Mouse (Mus musculus): ENCODE data around the gene Actr6. TPM values are rescaled to one million over a fixed set of nuclear protein-coding genes. Genes with fewer than 3 reads are reported as not detected.

Actr6 gene
- polyA plus RNA-seq (2016; fragmentation: Nextera tagmentation; extraction: Ambion mirVana): 41.6 and 43.7 TPM in 2 replicates

DNA sequence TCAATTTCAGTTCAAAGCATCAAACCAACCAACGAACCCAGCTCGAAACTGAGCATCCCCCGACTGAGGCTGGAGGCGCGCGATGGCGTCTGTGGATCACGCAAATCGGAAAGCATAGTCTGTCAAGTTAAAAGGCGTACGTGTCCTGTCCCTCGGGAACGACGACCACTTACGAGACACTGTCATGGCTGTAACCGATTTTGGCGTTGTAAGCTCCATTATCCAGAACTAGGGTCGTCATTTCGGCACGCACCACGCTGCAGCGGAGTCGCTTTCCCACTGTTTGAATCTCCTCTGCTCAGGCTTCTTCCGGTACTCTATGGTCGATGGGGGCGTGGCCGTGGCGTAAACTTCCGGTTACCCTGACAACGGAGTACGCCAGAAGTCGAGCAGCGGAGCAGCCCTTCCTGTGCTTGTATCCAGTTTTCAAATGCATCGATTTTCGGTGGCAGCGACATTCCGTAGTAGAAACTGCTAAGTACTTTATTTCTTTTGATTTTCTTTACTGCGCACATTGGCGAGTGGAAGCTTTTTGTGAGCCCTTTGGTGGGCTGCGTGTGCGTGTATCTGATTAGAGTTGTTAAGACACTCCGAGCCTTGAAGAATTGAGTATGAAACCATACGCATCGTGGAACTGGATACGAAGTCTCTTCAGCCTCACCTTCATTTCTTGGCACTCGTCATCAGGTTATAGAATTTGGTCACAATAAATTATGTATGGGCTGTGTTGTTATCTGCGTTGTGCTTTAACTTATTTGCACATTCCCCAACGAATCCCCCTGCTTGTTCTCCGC lies at the start of gene Actr6:
Gene Actr6 (minus strand): TSS at position 295 of the 794 bp plus-strand sequence.
- peaks cover 16% of the 10 kb centered on the region for H3K4me1 ChIP-seq
- peak within 1 kb of the TSS; percentile 70 for H3K4me3 ChIP-seq
- peak within 1 kb of the TSS; percentile 57; the same call in 1 of the 2 replicates for H3K27ac ChIP-seq (replicated peaks)
- peak within 1 kb of the TSS; percentile 67 for H3K9ac ChIP-seq (replicated peaks)
- H3K36me3 ChIP-seq: peaks cover under 1% of the 10 kb centered on the region; the same call in 1 of the 2 replicates
- no peaks in the 10 kb centered on the region for H3K9me3 ChIP-seq
- H3K27me3 ChIP-seq: no peaks in the 10 kb centered on the region
- ATAC-seq (ENCODE audit: low FRiP score, low read depth): peak; percentile 100
- 1% methylated on average over 49 of the region's 49 CpGs for WGBS
- peak within 1 kb of the TSS; percentile 58 for H3K4me2 ChIP-seq (replicated peaks)

GRCm38 (mm10) chr10:89776029-89776428 lies 43.9 kb upstream of the Actr6 start:
- no peak for ATAC-seq (ENCODE audit: low FRiP score, low read depth)

DNA sequence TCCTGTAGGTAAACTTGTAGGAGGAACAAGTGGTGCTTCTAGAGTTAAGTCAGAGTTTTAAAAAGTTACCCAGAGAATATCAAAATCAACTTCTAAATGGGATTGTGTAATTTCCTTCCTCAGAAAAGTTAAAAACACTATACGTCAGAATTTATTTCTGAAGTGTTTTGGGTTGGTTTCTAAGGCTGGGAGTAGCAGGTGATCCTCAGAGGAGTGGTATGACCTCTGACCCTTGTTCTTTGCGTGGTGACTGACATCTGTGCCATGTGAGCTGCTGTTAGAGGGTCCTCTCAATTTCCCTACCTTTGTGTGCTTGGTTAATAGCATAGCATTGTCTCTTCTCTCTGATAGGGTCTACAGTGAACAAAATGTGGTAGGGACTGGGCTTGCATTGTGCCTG lies 39.8 kb upstream of the Actr6 start:
- no peaks in the 10 kb centered on the region for H3K9me3 ChIP-seq
- H3K36me3 ChIP-seq: no peaks in the 10 kb centered on the region
- no peak overlapping the region for H3K9ac ChIP-seq (replicated peaks)
- H3K4me1 ChIP-seq: no peaks in the 10 kb centered on the region
- WGBS: 68% methylated on average over 2 of the region's 2 CpGs
- H3K27me3 ChIP-seq: no peaks in the 10 kb centered on the region
- H3K27ac ChIP-seq (replicated peaks): no peak overlapping the region
- ATAC-seq (ENCODE audit: low FRiP score, low read depth): no peak
- no peak overlapping the region for H3K4me2 ChIP-seq (replicated peaks)
- H3K4me3 ChIP-seq: no peak overlapping the region

More at GRCm38 (mm10) chr10:89776029-89776428, 43.9 kb upstream of the Actr6 start:
- H3K36me3 ChIP-seq: peaks cover 12% of the 10 kb centered on the region
- no peaks in the 10 kb centered on the region for H3K9me3 ChIP-seq
- WGBS: 93% methylated on average over 6 of the region's 6 CpGs
- no peak overlapping the region for H3K4me2 ChIP-seq (replicated peaks)
- H3K27ac ChIP-seq (replicated peaks): no peak overlapping the region
- H3K4me1 ChIP-seq: no peaks in the 10 kb centered on the region
- H3K9ac ChIP-seq (replicated peaks): no peak overlapping the region
- H3K27me3 ChIP-seq: no peaks in the 10 kb centered on the region
- no peak overlapping the region for H3K4me3 ChIP-seq

DNA sequence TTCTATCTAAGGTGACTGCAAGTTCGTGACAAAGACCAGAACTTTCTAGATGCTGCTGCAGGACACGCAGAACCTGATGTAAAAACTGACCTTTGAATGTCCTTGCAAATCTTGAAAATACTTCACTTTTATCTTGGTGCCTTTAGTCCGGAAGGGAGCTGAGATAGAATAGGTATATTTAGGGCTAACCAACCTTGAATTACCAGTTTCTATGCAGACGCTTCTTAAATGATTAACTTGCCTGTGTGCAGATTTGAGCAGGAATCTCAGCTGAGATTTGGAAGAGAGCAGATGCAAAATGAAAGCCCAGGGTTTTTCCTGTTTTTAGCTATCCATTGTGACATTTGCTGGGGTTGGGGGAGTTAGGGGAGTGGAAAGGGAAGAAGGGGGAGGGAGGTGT lies 37.0 kb upstream of the Actr6 start:
- H3K4me2 ChIP-seq (replicated peaks): no peak overlapping the region
- no peak overlapping the region for H3K27ac ChIP-seq (replicated peaks)
- no peak overlapping the region for H3K4me3 ChIP-seq
- H3K27me3 ChIP-seq: no peaks in the 10 kb centered on the region
- H3K9ac ChIP-seq (replicated peaks): no peak overlapping the region
- no peaks in the 10 kb centered on the region for H3K4me1 ChIP-seq
- H3K9me3 ChIP-seq: no peaks in the 10 kb centered on the region
- no peaks in the 10 kb centered on the region for H3K36me3 ChIP-seq
- ATAC-seq (ENCODE audit: low FRiP score, low read depth): no peak
- 93% methylated on average over 4 of the region's 4 CpGs for WGBS

- Histone ChIP-seq H3K27ac (replicated peaks) (no peak overlapping the region), H3K4me2 (replicated peaks) (no peak overlapping the region), H3K36me3 (no peaks in the 10 kb centered on the region), H3K27me3 (no peaks in the 10 kb centered on the region), H3K9ac (replicated peaks) (no peak overlapping the region), H3K4me1 (no peaks in the 10 kb centered on the region), H3K9me3 (no peaks in the 10 kb centered on the region), H3K4me3 (no peak overlapping the region)
- no peak for ATAC-seq (ENCODE audit: low FRiP score, low read depth)
- 80% methylated on average over 7 of the region's 7 CpGs for WGBS
Observed at GRCm38 (mm10) chr10:89768352-89769020, 36.4 kb upstream of the Actr6 start.

DNA sequence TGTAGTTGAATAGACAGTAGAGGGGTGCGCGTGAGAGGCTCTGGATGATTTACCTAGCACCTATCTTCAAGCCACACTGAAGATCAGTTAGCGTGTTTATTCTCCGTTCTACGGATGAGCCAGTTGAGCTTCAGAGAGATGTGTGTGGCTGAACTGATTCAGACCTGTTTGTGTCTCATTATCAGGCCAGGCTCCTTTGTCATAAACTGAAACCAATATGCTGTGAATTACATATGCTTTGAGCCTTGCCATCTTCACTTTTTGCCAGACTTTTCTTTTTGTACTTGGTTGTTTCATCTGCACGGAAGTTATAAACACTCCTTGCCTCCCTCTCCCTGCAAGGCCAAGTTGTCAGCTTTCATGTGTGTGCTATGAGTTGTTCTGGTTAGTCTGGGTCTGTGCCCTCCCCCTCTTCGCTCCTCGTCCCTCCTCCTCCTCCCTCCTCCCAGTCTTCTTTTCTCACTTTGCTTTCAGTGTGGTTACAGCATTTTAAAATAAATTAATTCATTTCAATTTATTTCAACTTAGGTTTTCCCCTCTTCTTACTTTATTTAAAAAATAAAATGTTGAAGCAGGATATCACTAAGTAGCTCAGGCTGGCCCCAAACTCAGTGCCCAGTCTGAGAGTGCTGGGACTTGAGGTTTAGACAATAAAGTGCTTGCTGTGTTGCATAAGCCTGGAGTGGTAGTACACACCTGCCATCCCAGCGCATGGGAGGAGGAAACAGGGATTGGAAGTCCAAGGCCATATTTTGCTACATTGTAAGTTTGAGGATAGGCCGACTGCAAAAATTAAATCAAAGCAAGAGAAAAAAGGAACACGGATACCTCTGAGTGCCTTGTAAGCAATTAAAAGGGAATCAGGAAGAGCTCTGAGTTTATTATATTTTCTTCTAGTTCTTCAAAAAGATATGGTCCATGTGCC lies 34.0 kb upstream of the Actr6 start:
- no peak for ATAC-seq (ENCODE audit: low FRiP score, low read depth)
- WGBS: 94% methylated on average over 11 of the region's 11 CpGs
- no peak overlapping the region for H3K9ac ChIP-seq (replicated peaks)

DNA sequence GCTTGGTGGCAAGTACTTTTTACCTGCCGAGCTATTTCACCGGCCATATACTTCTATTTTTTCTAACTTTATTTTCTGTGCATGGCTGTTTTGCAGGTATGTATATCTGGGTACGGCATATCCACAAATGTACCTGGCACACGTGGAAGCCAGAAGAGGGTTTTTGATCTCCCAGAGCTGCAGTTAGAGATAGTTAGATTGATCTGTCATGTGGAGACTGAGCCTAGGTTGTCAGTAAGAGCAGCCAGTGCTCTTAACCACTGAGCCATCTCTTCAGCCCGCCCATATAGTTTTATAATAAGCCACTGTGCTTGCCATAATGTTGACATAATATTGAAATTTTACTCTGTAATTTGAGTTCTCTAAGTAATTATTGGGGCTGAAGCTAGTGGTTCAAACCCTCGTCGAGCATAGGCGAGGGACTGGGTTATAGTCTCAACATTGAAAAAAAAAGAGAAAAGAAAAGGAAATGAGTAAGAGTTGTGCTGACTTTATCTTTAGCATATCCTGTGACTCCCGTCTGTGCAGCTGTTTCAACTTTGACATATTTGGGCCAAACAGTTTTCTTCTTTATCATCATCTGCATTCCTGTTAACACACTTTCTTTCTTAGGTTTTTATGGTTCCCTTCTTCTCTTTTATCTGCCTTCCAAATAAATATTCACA lies 32.5 kb upstream of the Actr6 start:
- ATAC-seq (ENCODE audit: low FRiP score, low read depth): no peak
- no peak overlapping the region for H3K27ac ChIP-seq (replicated peaks)
- H3K27me3 ChIP-seq: no peaks in the 10 kb centered on the region
- no peak overlapping the region for H3K4me2 ChIP-seq (replicated peaks)
- no peaks in the 10 kb centered on the region for H3K9me3 ChIP-seq
- no peaks in the 10 kb centered on the region for H3K4me1 ChIP-seq
- 88% methylated on average over 9 of the region's 9 CpGs for WGBS
- no peaks in the 10 kb centered on the region for H3K36me3 ChIP-seq
- no peak overlapping the region for H3K9ac ChIP-seq (replicated peaks)
- H3K4me3 ChIP-seq: no peak overlapping the region

More for the DNA sequence above, 34.0 kb upstream of the Actr6 start:
- H3K27me3 ChIP-seq: no peaks in the 10 kb centered on the region
- no peaks in the 10 kb centered on the region for H3K4me1 ChIP-seq
- no peak overlapping the region for H3K4me2 ChIP-seq (replicated peaks)
- no peak overlapping the region for H3K4me3 ChIP-seq
- H3K27ac ChIP-seq (replicated peaks): no peak overlapping the region
- H3K9me3 ChIP-seq: no peaks in the 10 kb centered on the region
- H3K36me3 ChIP-seq: no peaks in the 10 kb centered on the region

DNA sequence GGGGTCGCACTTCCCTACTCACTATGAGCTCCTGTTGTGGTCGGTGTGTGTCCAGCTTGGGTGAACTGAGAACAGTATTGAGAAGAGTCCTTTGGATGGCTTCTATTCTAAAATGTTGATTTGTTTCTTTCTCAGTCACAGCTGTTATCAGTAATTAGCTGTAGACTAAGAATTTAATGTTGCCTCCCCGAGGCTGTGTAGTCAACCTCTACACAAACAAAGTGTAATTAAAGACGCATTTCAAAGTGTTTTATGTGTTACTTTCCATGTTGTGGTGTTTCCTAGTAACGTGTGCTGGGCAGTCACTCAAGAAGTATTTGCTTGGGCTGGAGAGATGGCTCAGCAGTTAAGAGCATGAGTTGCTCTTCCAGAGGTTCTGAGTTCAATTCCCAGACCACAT lies 28.7 kb upstream of the Actr6 start:
- H3K9me3 ChIP-seq: no peaks in the 10 kb centered on the region
- ATAC-seq (ENCODE audit: low FRiP score, low read depth): no peak
- WGBS: 87% methylated on average over 5 of the region's 5 CpGs
- H3K36me3 ChIP-seq: no peaks in the 10 kb centered on the region
- no peak overlapping the region for H3K27ac ChIP-seq (replicated peaks)
- no peak overlapping the region for H3K4me3 ChIP-seq
- no peaks in the 10 kb centered on the region for H3K27me3 ChIP-seq
- H3K4me2 ChIP-seq (replicated peaks): no peak overlapping the region
- H3K9ac ChIP-seq (replicated peaks): no peak overlapping the region
- H3K4me1 ChIP-seq: no peaks in the 10 kb centered on the region

DNA sequence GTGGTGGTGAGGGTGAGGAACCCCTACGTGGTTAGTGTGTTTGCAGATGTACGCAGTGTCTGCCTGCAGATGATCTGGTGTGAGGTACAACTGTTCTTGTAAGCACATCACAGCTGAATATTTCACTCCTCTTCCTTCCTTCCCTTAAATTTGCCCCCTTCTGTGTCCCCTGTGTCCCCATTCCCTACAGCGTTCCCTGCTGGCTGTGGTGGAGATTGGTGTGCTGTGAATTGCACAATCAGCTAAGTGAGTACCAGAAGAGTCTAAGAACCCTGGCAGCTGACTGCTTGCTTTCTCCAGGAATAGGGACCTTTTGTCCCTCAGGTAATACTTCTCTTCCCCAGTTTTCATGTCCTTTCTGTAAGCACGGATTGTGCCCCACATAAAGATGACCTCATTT lies 23.1 kb upstream of the Actr6 start:
- WGBS: 90% methylated on average over 4 of the region's 4 CpGs

DNA sequence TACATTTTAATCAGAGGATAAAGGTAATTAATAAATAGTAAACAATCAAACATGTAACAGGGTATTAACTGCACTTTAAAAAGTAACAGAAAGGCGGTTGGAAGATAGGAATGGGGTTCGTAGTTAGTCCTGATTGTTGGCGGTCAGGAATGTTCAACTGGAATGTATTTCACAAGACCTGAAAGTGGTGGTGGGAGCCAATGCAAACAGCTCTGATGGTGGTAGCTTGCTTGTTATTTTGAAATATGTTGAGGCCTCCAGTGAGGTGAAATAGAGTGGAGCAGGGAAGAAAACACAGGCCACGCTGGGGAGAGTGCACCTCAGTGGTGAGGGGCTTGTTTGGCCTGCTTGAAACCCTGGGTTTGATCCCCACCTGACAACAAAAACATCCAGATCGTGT lies 19.0 kb upstream of the Actr6 start:
- H3K36me3 ChIP-seq: no peaks in the 10 kb centered on the region
- no peak for ATAC-seq (ENCODE audit: low FRiP score, low read depth)
- H3K9ac ChIP-seq (replicated peaks): no peak overlapping the region
- WGBS: 92% methylated on average over 5 of the region's 5 CpGs
- H3K27me3 ChIP-seq: no peaks in the 10 kb centered on the region
- H3K27ac ChIP-seq (replicated peaks): no peak overlapping the region
- H3K4me2 ChIP-seq (replicated peaks): no peak overlapping the region
- no peak overlapping the region for H3K4me3 ChIP-seq
- peaks cover 6% of the 10 kb centered on the region; the same call in 1 of the 2 replicates for H3K4me1 ChIP-seq
- no peaks in the 10 kb centered on the region for H3K9me3 ChIP-seq

More for the DNA sequence above, 23.1 kb upstream of the Actr6 start:
- Histone ChIP-seq H3K9me3 (no peaks in the 10 kb centered on the region), H3K4me2 (replicated peaks) (no peak overlapping the region), H3K36me3 (no peaks in the 10 kb centered on the region), H3K27ac (replicated peaks) (no peak overlapping the region), H3K27me3 (no peaks in the 10 kb centered on the region), H3K9ac (replicated peaks) (no peak overlapping the region), H3K4me3 (no peak overlapping the region), H3K4me1 (no peaks in the 10 kb centered on the region)
- no peak for ATAC-seq (ENCODE audit: low FRiP score, low read depth)

GRCm38 (mm10) chr10:89748619-89749018 lies 16.5 kb upstream of the Actr6 start:
- Histone ChIP-seq H3K27me3 (no peaks in the 10 kb centered on the region), H3K9me3 (no peaks in the 10 kb centered on the region), H3K27ac (replicated peaks) (no peak overlapping the region), H3K4me1 (peaks cover 9% of the 10 kb centered on the region; the same call in 1 of the 2 replicates), H3K36me3 (no peaks in the 10 kb centered on the region), H3K4me2 (replicated peaks) (no peak overlapping the region), H3K4me3 (no peak overlapping the region), H3K9ac (replicated peaks) (no peak overlapping the region)
- no peak for ATAC-seq (ENCODE audit: low FRiP score, low read depth)
- 93% methylated on average over 2 of the region's 2 CpGs for WGBS
